Mouse (Mus musculus) G1E (cell line): Measurements from ENCODE around the gene Ogfrl1.

Experiments
- CTCF ChIP-seq: IDR thresholded peaks from 2 replicates; pipeline ENCODE4 v1.5.1; 2012; ENCODE audit warnings: low read depth, low read length, inconsistent platforms, mixed read lengths
- GATA1 ChIP-seq: IDR thresholded peaks from 2 replicates; pipeline ENCODE4 v1.6.1; 2012; ENCODE audit warnings: borderline replicate concordance, low read length, inconsistent platforms, mixed read lengths
- GATA2 ChIP-seq: IDR thresholded peaks from 2 replicates; pipeline ENCODE4 v1.6.1; 2012; ENCODE audit warnings: low read depth, low read length, inconsistent platforms, borderline replicate concordance
- POLR2AphosphoS5 ChIP-seq: IDR thresholded peaks from 2 replicates; pipeline ENCODE4 v1.6.1; 2012; ENCODE audit warnings: low read depth, low read length, inconsistent platforms; ENCODE audit not compliant: insufficient replicate concordance
- TAL1 ChIP-seq: conservative IDR thresholded peaks from 2 replicates; pipeline ENCODE4 v1.6.1; 2012; ENCODE audit warnings: low read depth, low read length, inconsistent platforms, mixed read lengths

- TF ChIP-seq GATA1 (no peak), CTCF (no peak), TAL1 (no peak), GATA2 (no peak), POLR2AphosphoS5 (no peak)
Observed at GRCm38 (mm10) chr1:23320591-23321195, 76.9 kb downstream of the Ogfrl1 start.
